Mouse (Mus musculus) kidney, adult 2 months (tissue): ENCODE measurements around the gene Slamf1. TPM values are rescaled to one million over a fixed set of nuclear protein-coding genes. Genes with fewer than 3 reads are reported as not detected.
A peak's percentile ranks its signal among the peaks of the same experiment; 100 is the strongest.

Source experiments
- DNase-seq: peaks from one replicate; pipeline ENCODE4 v3.0.0; 2021
- H3K27ac ChIP-seq: fragments of 200-500 bp; 2 replicates; pipeline ENCODE4 v1.5.1; 2012; ENCODE audit warnings: low read depth, low read length, control low read depth, inconsistent platforms; ENCODE audit not compliant: insufficient read depth
- H3K27me3 ChIP-seq: fragments of 200-500 bp; replicated peaks from 2 replicates; pipeline ENCODE4 v1.6.1; 2012; ENCODE audit warnings: mild to moderate bottlenecking, moderate library complexity, low read length, inconsistent platforms; ENCODE audit not compliant: control insufficient read depth, insufficient read depth
- H3K36me3 ChIP-seq: fragments of 200-500 bp; 2 replicates; pipeline ENCODE4 v1.6.1; 2012; ENCODE audit warnings: mild to moderate bottlenecking, moderate library complexity, low read length, inconsistent platforms; ENCODE audit not compliant: control insufficient read depth, insufficient read depth
- H3K4me1 ChIP-seq: fragments of 200-500 bp; 2 replicates; pipeline ENCODE4 v1.6.1; 2011; ENCODE audit warnings: low read length; ENCODE audit not compliant: control insufficient read depth, insufficient read depth
- H3K4me3 ChIP-seq: fragments of 200-500 bp; 2 replicates; pipeline ENCODE4 v1.5.1; 2011; ENCODE audit warnings: mild to moderate bottlenecking, low read depth, low read length, control low read depth; ENCODE audit not compliant: insufficient read depth
- CTCF ChIP-seq: fragments of 200-500 bp; conservative IDR thresholded peaks from 2 replicates; pipeline ENCODE4 v1.5.1; 2011; ENCODE audit warnings: low read depth, mild to moderate bottlenecking, control low read depth, low read length, moderate library complexity, mixed read lengths; ENCODE audit not compliant: insufficient read depth, insufficient read length
- POLR2A ChIP-seq: fragments of 200-500 bp; IDR thresholded peaks from one replicate; pipeline ENCODE4 v1.6.1; 2011; ENCODE audit warnings: low read depth, low read length, control low read depth
- WGBS: fragments of 180-500 bp; shearing (Covaris S2); methylation state at CpG from one replicate; pipeline ENCODE4 v1.1.7; 2018; 5-methylcytosine and 5-hydroxymethylcytosine counted together
- polyA plus RNA-seq: library from polyadenylated mRNA; depleted of rRNA; stranded (reverse); fragments of >200 nt; gene quantifications from 2 replicates; pipeline ENCODE4 v1.2.3, GENCODE M21; 2012; rRNA removed

Gene Slamf1
- polyA plus RNA-seq, 1 experiment: 0.28 TPM

- DNase-seq: peak; percentile 12
- Histone ChIP-seq H3K27me3 (no peaks in the 10 kb centered on the region; the same call in 1 of the 2 replicates), H3K4me3 (no peak overlapping the region), H3K36me3 (no peaks in the 10 kb centered on the region), H3K27ac (no peak overlapping the region), H3K4me1 (no peaks in the 10 kb centered on the region)
- WGBS: 72% methylated on average over 4 of the region's 4 CpGs
- TF ChIP-seq CTCF (no peak), POLR2A (no peak)
These were observed 73.6 kb downstream of the Slamf1 start for GRCm38 (mm10) chr1:171840450-171841023.

GRCm38 (mm10) chr1:171845035-171845754, 78.3 kb downstream of the Slamf1 start:
- Histone ChIP-seq H3K4me1 (no peaks in the 10 kb centered on the region), H3K4me3 (no peak overlapping the region), H3K27me3 (no peaks in the 10 kb centered on the region; the same call in 1 of the 2 replicates), H3K36me3 (no peaks in the 10 kb centered on the region), H3K27ac (no peak overlapping the region)
- 65% methylated on average over 5 of the region's 5 CpGs for WGBS
- TF ChIP-seq CTCF (no peak), POLR2A (no peak)
- no peak for DNase-seq

- H3K27me3 ChIP-seq: no peaks in the 10 kb centered on the region
- TF ChIP-seq CTCF (no peak), POLR2A (no peak)
- H3K4me1 ChIP-seq: no peaks in the 10 kb centered on the region
- no peak overlapping the region for H3K4me3 ChIP-seq
- DNase-seq: no peak
- H3K36me3 ChIP-seq: no peaks in the 10 kb centered on the region
- no peak overlapping the region for H3K27ac ChIP-seq
These were observed 81.3 kb downstream of the Slamf1 start for GRCm38 (mm10) chr1:171848201-171848600.

- TF ChIP-seq CTCF (no peak), POLR2A (no peak)
- 78% methylated on average over 4 of the region's 4 CpGs for WGBS
- no peaks in the 10 kb centered on the region for H3K4me1 ChIP-seq
- no peaks in the 10 kb centered on the region for H3K36me3 ChIP-seq
- no peak for DNase-seq
- H3K27ac ChIP-seq: no peak overlapping the region
- no peaks in the 10 kb centered on the region for H3K27me3 ChIP-seq
- no peak overlapping the region for H3K4me3 ChIP-seq
These were observed 81.8 kb downstream of the Slamf1 start for GRCm38 (mm10) chr1:171848757-171849156.

- TF ChIP-seq POLR2A (no peak), CTCF (no peak)
- 83% methylated on average over 5 of the region's 5 CpGs for WGBS
- H3K4me1 ChIP-seq: no peaks in the 10 kb centered on the region
- no peaks in the 10 kb centered on the region for H3K36me3 ChIP-seq
- no peak overlapping the region for H3K27ac ChIP-seq
- no peak overlapping the region for H3K4me3 ChIP-seq
- DNase-seq: peak; percentile 12
- H3K27me3 ChIP-seq: no peaks in the 10 kb centered on the region
These were observed 82.5 kb downstream of the Slamf1 start for GRCm38 (mm10) chr1:171849454-171849853.

Other genes with a start within 250 kb of the Slamf1 start
- gene Itln1, start 231.8 kb upstream of the Slamf1 start, polyA plus RNA-seq: not detected in 2 replicates
- gene Cd244a, start 207.9 kb upstream of the Slamf1 start, polyA plus RNA-seq: 0.11 and 0.53 TPM in 2 replicates
- 0.54 and 2.2 TPM in 2 replicates for gene Ly9, start 159.7 kb upstream of the Slamf1 start, polyA plus RNA-seq
- 1.1 and 1.5 TPM in 2 replicates for gene Slamf7, start 114.1 kb upstream of the Slamf1 start, polyA plus RNA-seq
- gene Cd48, start 85.1 kb upstream of the Slamf1 start, polyA plus RNA-seq: 2.7 and 4.3 TPM in 2 replicates
- 0.30 and 0.92 TPM in 2 replicates for gene Cd84, start 72.6 kb downstream of the Slamf1 start, polyA plus RNA-seq
- gene Gm10521, start 128.5 kb downstream of the Slamf1 start, polyA plus RNA-seq: 0.05 and 0.11 TPM in 2 replicates
- 0.10 and 1.4 TPM in 2 replicates for gene Slamf6, start 150.4 kb downstream of the Slamf1 start, polyA plus RNA-seq